Mouse (Mus musculus): ENCODE results near the gene Loxl3.

DNA sequence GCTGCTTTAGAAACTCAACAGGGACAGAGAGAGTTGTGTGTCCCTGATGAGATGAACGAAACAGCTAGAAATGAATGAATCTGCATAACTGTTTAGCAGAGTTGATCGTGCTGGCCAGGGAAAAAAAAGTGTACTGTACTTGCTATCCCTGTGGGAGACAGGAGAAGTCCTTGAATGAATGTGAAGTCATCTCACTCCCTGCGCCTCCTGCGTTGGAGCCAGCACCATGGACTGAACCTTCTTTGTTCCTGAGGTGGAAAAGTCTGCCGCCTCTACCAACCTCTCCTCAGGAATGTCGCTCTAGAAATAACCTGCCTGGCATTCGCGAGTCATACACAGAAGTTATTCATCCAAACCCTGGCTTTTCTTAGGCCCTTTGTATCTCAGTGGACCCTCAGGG, 34.0 kb upstream of the Loxl3 start:
- TF ChIP-seq CTCF (IDR thresholded peaks at IDR 0.05; ENCODE audit: low read depth) (no peak), EP300 (IDR thresholded peaks at IDR 0.05; ENCODE audit: low read depth) (no peak)
